Mouse (Mus musculus) T-helper 1 cell (primary cell): Measurements from ENCODE around the gene Pprc1.

Source experiments
- in situ Hi-C: fragments of 300-600 bp; cut with MboI, MseI; formaldehyde crosslinking; loops from one replicate; pipeline ENCODE4 v1.15.1; 2025; ENCODE audit warnings: high pct_unique_total_duplicates

Pprc1 gene

DNA sequence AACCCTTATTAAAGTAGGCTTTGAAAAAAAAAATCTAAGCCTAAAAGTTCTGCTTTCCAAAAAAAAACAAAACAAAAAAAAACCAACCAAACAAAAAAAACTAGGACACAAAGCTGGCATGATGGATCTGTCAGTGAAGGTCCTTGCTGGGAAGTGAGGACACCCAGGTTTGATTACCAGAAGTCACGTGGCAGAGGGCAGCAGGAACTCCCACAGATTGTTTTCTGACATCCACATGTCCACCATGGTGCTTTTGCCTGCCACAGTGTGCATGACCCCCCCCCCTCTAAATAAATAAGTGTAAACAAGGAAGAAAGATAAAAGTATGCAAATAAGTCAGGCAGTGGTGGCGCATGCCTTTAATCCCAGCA, 59.5 kb downstream of the Pprc1 start:
- in situ Hi-C loops = no loop called here

GRCm38 (mm10) chr19:46110214-46110613, 65.5 kb downstream of the Pprc1 start:
- in situ Hi-C loops = no loop called here

- in situ Hi-C loops = no loop called here
Observed at GRCm38 (mm10) chr19:46110781-46111180, 66.1 kb downstream of the Pprc1 start.

DNA sequence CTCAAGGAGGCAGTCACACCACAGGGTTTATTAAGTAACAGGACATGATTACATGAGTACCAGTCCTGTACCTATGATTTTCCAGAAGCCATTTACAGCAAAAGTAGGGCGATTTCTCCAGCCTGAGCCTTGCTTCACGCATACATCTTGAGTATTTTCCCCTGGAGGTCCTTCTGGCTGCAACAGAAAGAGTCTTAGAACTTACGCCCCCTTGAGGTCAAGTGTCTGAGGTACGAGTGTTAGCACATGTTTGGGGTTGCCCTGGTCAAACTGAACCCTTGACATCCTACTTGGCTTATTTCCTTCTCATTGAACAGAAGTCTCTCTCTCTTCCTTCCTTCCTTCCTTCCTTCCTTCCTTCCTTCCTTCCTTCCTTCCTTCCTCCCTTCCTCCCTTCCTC, 69.9 kb downstream of the Pprc1 start:
- in situ Hi-C loops = no loop called here

- in situ Hi-C loops = no loop called here
Observed at GRCm38 (mm10) chr19:46119458-46119857, 74.8 kb downstream of the Pprc1 start.

GRCm38 (mm10) chr19:46120872-46121271, 76.2 kb downstream of the Pprc1 start:
- in situ Hi-C loops = no loop called here
